Mouse (Mus musculus): ENCODE results near the gene Tead3.
A peak's percentile ranks its signal among the peaks of the same experiment; 100 is the strongest.
"Not testable (repeated sequence)": the region's sequence is repeated elsewhere in the genome, so short reads cannot be mapped to it uniquely, and the experiment has no call there.

Tead3 gene

DNA sequence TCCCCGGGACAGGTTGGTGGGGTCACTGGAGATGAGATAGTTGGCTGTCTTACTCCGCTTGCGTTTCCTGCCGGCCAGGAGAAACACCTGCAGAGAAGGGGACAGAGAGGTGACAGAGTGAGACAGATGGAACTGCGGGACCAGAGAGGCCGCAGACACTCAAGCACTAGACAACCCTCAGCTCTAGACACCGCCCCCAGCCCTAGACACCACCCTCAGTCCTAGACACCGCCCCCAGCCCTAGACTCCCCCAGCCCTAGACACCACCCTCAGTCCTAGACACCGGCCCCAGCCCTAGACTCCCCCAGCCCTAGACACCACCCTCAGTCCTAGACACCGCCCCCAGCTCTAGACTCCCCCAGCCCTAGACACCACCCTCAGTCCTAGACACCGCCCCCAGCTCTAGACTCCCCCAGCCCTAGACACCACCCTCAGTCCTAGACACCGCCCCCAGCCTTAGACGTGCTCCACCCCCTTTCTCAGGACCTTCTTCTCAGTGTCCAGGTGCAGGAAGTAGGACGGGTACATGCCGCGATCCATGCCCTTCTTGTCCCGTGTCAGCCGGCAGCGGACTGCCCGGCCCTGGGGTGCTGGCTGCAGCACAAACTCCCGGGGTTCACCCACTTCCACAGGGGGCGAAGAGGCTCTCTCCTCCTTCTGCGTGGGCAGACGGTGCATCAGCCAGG is 8.1 kb upstream of the Tead3 start:
- DNase-seq = not testable (repeated sequence)

DNA sequence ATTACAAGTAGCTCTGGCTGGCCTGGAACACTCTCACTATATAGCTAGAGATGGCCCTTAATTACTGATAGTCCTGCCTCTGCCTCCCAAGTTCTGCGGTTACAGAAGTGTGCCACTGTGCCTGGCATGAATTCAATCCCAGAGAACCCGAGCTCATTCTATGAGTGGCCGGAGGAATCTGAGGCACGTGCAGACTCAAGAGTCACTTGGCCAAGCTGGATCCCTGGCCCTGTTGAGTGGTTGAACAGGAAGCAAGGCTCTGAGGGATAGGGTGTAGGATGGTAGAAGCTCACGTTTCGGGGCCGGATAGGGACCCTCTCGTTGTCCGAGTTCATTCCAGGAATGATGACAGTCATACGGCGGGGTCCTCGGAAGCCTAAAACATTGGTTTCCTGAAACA is 5.3 kb upstream of the Tead3 start:
- DNase-seq = no peak

DNA sequence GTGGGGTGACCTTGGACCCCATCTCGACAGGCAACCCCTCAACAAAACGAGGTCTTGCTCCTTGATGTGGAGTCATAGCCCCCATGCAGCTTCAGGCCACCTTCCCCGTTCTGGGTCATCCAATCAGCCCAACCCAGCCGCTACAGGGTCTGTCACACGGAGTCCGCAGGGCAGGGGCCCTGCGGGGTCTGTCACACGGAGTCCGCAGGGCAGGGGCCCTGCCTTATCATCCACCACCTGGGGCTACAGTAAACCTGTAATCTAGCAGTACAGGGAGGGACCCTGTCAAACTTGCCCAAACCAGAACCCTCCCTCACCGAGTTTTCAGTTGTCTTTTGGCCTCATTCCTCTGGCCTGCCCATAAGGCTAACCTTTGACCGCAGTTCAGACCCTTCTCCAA is 1.4 kb upstream of the Tead3 start:
- DNase-seq = no peak

DNA sequence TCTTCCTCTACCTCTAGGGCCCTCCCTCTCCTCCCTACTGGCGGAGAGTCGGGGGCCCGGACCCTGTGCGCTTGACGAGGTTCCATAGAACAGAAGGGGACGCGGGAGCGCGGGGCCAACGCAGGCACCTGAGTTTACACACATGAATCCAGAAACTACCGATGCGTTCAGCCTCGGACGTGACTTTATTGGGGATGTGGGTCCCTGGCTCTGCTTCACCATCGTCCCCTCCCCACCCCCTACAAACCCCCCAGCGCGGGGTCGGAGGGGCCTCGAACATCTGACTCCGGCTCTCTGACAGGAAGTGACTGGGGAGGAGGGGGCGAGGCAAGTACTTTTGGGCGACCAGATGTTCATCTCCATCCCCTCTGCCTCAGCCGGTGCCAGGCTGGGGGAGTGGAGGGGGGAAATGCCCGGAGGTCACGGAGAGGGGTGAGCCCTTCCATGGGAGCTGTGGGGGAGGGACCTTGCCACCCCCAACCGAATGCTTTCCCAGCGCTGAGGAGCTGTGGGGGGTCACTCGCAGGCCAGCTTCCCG is 805 bp upstream of the Tead3 start:
- DNase-seq = no peak

DNA sequence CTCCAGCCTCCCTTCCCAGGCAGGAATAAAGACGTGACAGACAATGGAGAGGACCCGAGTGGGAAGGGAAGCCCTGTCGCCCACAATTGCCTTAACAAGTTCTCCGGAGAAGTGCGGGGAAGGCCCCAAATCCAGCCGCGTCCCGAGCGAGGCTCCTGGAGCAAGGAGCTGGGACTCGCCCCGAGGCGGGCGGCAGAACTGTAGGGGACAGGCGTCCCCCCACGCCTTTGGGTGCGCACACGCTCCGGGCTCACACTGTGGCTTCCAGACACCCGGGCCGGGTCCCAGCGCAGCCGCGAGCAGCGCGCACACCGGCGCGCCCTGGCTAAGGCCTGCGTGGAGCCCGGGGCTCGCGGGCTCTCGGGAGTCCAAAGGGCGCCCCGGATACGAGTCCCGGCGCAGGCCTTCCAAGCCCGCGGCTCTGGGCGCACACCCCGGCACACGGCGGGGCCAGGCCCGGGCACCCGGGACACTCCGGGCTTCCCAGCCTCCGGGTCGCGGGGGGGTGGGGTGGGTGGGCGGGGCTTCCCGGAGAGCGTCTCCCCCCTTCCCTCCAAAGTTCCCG is 634 bp downstream of the Tead3 start:
- DNase-seq = peak; percentile 80 to 83

DNA sequence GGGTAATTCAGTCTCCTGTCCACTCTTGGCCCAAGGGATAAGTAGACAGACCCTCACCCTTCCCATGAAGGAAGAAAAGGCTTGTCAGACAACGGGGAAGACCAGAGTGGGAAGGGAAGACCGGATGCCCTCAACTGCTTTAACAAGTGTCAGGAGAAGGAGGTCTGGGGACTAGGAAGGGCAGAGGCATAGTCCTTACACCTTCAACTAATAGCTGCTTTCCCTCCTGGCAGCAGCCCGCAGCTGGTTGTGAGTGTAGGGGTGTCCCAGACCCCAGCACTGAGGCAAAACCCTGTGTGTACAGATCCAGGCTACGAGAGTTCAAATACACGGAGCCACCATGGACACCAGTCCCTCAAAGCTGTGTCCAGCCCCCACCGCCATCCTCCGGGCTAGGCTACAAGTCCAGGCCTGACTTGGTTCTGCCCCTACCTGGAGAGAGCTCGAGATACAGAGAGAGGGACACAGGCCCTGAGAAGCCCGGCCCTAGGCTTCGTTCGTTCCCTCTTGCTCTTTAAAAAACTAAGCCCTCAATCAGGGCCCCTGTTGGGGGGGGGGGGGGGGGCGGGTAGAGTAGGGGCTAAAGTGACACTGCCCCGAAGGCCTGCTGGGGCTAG is 1.2 kb downstream of the Tead3 start:
- DNase-seq = peak in 1 of 2 experiments; percentile 40

DNA sequence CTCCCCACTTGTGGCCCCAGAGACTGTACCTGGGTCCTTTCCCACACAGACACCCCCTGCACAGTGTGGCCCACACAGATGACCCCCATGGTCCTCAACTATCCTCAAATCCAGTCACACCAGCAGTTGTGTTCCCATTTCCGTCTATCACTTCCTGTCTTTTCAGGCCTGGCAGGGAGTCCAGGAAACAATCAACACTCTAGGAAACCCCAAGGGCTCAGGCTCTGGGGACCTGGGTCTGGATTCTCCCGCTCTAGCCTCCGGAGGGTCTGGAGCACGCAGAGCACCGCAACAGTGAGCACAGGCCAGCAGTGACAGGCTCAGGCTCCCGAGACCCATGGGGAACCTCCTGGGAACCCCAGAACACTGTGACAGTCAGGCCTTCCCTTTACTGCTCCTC is 2.4 kb downstream of the Tead3 start:
- no peak for DNase-seq

DNA sequence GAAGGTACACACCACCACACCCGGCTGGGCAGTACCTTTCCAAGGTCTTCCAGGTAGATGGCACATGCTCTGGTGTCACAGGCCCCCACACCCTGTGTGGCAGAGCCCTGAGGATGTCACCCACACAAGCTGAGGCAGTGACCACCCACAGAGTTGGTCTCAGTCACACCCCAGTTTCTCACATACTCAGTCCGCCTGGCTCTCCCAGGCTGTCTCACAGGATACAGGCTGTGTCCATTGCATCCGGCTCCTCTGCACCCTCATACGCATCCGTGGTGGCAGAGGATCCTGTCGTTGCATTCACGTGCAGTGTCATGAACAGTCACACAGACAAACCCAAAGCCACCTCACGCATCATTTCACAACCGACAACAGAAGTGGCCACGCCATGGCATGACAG is 3.3 kb downstream of the Tead3 start:
- DNase-seq = no peak

DNA sequence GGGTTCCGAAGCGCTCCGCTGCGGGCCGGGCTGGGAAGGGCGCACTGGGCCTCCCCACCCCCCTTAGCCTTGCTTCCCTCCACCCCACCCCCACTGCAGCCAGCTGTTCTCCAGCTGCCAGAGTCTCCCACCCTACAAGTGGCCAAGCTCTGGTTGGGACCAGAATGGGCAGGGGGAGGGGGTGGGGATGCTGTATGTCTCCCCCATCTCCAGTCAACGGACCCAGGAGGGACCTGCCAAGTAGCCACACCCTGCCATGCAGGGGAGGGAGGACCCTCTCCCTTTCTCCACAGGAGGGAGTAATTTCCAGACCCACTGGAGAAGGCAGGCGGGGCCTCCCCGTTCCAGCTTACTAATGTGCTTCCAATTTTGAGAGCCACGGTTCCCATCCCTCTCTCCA is 4.7 kb downstream of the Tead3 start:
- peak in 1 of 2 experiments; percentile 39 for DNase-seq

DNA sequence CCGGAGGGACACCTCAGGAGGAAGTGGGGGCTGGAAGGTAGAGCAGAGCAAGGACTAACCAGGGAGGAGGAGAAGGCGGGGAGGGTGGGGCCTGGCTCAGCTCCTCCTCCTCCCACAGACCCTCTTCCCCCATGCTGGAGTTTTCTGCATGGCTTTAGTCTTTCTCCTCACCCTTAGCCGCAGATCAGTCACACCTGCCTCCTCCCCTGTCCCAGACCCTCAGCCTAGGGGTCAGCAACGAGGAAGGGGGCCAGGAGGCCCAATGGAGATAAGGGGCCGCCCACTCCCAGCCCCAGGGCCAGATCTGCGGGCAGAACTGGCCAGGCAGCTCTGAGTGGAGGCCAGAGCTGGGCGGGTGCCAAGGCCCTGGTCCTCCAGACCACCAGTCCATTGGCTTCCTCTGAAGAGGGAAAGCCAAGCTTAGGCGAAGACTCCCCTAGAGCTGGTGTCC is 5.3 kb downstream of the Tead3 start:
- DNase-seq = peak in 1 of 2 experiments; percentile 26

DNA sequence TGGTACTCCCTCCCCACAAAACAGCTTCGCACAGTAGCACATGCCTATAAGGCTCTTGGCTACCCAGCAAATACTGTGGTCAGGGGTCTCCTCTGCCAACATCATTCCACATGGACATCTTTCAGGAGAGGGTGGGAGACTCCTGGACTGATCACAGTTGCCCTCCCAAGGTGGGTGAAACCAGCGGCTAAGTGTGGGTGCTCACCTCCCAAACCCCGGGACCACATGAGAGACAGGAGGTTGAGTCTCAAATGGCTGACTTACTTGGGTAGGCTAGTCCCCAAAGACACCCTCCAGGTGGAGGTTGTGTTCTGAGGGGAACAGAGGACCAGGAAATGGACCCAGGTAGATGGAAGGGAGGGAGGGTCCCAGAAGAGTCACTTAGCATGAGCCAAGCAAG is 5.9 kb downstream of the Tead3 start:
- no peak for DNase-seq

DNA sequence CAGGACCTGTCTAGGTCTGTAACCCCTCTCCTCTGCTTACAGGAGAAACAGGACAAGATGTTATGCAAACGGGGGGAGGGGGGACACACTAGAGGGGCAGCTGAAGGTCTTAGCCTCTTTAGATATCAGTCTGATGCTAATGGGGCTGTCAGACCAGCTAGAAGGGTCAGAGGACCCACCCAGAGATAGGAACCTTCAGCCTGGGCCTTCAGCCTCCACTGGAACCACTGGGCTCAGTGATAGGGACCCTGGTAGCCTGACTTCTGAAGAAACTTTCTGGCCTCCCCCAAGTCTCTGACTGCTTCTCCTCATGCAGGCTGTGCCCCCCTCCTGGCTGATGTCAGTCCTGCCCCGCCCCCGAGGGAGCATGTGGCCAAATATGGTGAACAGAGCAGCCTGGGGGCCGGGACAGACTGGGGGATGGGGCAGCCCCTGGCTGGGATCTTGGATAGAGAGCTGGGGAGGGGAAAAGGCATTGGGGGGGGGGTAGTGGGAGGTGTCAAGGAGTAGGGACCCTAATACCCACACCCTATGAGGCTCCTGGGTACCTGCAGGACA is 6.5 kb downstream of the Tead3 start:
- peak in 1 of 2 experiments; percentile 45 for DNase-seq

DNA sequence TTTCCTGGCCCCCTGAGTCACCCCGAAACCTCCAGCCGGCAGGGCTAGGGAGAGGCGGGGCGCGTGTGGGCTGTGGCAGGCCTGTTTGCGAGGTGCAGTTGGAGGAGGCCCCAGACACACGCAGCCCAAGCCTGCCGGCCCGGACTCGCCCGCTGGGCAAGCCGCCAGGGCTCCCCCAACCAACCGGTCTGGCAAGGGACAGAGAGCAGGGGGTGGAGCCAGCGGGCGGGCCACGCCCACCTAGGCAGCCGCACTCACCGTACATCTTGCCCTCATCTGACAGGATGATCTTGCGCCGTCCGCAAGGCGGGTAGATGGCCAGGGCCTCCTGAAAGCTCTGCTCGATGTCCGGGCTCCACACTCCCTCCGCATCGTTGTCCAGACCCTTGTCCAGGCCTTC is 9.5 kb downstream of the Tead3 start:
- peak; percentile 96 to 98 for DNase-seq

DNA sequence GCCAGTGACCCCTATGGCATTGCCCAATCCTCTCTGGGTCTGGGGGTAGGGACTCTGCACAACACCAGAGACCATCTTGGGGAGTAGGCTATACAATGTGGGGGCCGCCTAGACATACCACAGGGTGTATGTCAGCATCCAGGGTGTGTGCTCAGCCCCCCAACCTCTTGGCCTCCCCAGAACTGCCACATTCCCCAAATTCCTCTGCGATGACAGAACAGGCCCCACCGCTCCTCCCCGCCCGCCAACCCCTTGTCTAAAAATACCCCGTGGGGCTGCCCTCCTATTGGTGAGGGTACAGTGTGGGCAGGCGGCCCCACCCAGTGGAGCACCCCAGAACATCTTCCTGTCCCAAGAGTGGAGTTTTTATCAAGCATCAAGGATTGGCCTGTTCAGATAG is 10.0 kb downstream of the Tead3 start:
- no peak for DNase-seq

DNA sequence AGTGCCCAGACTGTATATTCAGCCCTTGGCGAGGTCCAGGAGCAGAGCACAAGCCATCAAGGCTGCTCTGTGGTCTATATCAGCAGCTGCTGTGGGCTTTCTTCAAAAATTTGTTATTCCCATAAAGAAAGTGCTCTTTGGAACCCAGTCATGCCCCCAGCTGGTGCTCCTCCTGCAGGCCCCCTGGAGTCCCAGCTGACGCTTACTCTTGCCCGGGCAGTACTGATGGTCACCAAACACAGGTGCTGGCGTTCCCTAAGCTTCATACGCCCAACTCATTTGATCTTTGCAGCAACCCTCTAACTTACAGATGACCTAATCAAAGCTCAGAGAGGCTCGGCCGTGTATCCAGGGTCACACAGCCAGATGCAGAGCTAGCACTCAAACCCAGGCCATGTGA is 13.1 kb downstream of the Tead3 start:
- DNase-seq = no peak

DNA sequence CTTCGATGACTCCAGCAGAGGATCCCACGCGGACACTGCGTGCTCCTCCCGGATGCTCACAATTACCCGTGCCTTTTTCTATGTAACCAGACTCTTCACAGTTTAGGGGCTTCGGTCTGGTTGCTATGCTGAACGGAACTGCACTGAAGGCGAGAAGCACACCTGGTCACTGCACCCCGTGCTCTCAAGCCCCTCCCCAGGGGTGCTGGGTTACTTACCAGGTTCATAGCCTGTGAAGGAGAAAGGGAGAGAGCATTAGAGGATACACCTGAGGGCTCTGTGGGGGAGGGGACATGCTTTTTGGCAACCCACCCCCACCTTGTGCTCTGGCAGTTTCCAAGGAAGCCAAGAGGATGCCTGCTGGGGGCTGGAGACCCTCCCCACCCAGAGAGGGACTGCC is 15.3 kb downstream of the Tead3 start:
- no peak for DNase-seq

DNA sequence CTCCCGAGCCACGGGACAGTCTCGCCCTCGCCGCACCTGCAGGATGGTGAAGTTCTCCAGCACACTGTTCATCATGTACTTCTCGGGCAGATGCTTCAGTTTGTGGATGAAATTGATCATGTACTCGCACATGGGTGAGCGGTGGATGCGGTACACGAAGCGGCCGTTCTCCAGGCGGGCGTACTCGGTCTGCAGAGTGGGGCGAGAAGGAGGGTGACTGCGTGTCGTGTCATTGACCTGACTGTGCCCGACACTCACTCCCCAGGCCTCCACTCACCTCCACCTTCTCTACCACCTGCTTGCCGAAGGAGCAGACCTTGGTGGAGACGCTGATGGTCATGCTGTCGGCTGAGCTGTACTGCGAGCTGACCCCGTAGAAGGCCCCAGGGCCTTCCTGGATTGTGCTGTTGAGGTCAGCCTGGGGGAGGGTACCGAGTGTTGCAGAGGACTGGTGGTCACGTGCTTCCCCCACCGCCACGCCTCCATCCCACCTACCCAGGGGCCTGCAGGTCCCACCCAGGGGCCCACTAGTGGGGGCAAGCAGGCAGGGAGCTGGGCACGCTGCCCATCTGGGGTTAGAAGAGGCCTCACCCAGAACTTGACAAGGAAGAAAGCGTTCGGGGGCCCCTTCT is 17.6 kb downstream of the Tead3 start:
- DNase-seq = no peak

DNA sequence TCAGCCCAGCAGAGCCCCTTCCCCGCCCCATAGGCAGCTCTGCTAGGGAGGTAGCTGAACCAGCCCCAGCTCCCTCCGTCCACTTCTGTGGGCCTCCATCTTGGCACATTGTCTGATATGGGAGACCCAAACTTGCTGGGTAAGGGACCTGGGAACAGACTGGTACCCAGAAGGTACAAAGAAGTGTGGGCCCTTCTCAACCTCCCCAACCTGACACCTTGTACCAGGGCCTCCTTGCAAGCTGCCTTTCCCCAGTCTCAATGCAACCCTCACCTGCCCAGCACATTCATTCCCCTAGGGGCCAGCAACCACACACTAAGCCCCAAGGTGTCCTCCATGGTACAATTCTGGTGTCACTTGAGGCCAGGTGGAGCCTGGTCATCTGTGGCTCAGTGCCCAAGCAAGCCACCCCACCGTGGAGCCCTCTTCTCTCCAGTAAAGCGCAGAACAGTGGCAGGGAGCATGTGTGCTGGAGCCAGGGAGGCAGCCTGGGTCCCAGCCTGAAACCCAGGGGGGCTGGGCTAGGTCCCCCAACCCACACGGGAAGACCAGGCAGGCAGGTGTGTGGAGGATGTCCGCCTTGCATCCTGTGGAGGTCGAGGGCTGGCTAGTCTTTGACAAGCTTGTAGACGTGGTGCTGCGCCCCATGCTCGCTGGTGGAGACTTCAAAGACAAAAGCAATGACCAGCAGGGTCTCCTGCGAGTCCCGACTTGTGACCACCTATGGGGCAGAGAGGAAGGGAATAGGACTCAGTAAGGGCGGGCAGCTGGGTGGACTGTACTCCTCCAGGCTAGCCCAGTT is 18.3 kb downstream of the Tead3 start:
- DNase-seq = no peak

DNA sequence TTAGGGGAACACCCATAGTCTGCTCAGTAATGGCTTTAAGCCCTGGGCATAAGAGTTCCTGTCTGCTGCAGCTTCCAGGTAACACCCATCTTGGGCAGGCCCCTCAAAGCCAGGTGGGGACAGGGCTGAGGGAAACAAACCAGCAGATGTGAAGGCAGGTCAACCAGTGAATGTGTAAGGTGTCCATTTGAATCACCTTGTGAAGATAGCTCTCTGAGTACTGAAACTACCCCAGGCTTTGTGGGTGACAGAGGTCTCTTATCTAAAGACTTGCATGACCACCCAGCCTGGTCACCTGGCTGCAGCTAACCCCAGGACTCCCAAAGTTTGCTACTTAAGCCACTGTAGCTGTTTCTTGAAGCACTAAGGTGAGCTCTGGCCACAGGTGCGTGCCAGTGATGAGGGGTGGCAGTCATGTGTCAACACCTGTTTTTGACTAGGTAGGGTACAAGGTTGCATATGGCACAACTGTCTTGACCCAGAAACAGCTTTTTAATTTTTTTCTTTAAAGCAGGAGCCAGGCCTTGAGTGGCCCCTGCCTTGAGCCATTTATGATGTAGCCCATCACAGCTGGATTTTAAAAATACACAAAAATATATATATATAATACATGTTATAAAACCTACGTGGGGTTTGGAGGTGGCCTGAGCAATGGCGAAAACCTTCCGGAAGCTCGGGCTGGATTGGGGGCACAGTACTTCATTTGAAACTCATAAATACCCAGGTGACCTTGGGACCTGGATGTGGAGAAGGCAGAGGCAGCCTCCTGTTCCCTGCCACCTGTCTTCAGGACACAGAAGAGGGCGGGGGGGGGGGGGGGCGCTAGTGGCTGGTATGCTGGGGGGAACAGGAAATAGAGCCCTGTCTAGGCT is 19.1 kb downstream of the Tead3 start:
- DNase-seq = no peak

DNA sequence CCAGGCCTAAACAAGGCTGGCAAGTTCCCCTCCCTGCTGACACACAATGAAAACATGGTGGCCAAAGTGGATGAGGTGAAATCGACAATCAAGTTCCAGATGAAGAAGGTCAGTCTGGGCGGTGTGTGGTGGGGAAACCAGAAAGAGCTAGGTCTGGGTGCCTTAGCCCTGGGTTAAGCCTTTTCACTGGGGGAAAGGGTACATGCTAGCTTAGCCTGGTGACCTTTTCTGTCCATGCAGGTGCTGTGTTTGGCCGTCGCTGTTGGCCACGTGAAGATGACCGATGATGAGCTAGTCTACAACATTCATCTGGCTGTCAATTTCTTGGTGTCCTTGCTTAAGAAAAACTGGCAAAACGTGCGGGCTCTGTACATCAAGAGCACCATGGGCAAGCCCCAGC is 20.0 kb downstream of the Tead3 start:
- DNase-seq = not testable (repeated sequence)

DNA sequence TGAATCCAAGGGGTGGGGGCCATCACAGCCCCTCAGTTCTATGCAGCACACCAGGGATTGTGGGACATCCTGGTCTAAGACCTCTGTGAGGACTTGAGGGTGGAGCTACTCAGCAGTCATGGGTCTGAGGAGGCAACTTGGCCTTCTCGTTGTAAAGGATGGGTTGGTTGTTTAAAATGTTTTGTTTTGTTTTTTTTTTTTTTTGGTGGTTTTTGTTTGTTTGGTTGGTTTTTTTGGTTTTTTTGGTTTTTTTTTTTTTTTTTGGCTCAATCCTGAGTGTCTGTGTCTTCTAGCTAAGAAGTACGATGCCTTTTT is 20.4 kb downstream of the Tead3 start:
- DNase-seq = no peak

Measured in kidney, postnatal 36 days (tissue).